Mouse (Mus musculus) heart, embryonic 16.5 days (tissue): ENCODE results near the gene Mn1. TPM values are rescaled to one million over a fixed set of nuclear protein-coding genes. Genes with fewer than 3 reads are reported as not detected.

ENCODE experiments used
- ATAC-seq: fragments of 200-750 bp; cut with Nextera tagmentation; replicated peaks from 2 replicates; pipeline ENCODE4 v1.8.0; 2017; ENCODE audit warnings: moderate number of reproducible peaks; ENCODE audit not compliant: insufficient read depth, low FRiP score; ENCODE audit errors: extremely low read depth
- H3K27ac ChIP-seq: fragments of 300-500 bp; sonication (generic); 2 replicates; pipeline ENCODE4 v1.5.1; 2014; ENCODE audit warnings: mild to moderate bottlenecking, low read length, control low read depth, moderate library complexity
- H3K27me3 ChIP-seq: fragments of 300-500 bp; sonication (generic); 2 replicates; pipeline ENCODE4 v1.6.1; 2014; ENCODE audit warnings: low read length, mixed read lengths; ENCODE audit not compliant: control insufficient read depth, insufficient read depth
- H3K36me3 ChIP-seq: fragments of 300-500 bp; sonication (generic); 2 replicates; pipeline ENCODE4 v1.6.1; 2014; ENCODE audit not compliant: control insufficient read depth, insufficient read depth
- H3K4me1 ChIP-seq: fragments of 300-500 bp; sonication (generic); 2 replicates; pipeline ENCODE4 v1.6.1; 2014; ENCODE audit warnings: low read length, mixed read lengths; ENCODE audit not compliant: control insufficient read depth, insufficient read depth
- H3K4me2 ChIP-seq: fragments of 300-500 bp; sonication (generic); 2 replicates; pipeline ENCODE4 v1.6.1; 2014; ENCODE audit warnings: low read depth, mild to moderate bottlenecking, control low read depth, low read length
- H3K4me3 ChIP-seq: fragments of 300-500 bp; sonication (generic); 2 replicates; pipeline ENCODE4 v1.5.1; 2014; ENCODE audit warnings: mild to moderate bottlenecking, control low read depth, low read length
- H3K9ac ChIP-seq: fragments of 300-500 bp; sonication (generic); 2 replicates; pipeline ENCODE4 v1.6.1; 2014; ENCODE audit warnings: low read length, control low read depth
- H3K9me3 ChIP-seq: fragments of 300-500 bp; sonication (generic); replicated peaks from 2 replicates; pipeline ENCODE4 v1.6.1; 2016; ENCODE audit warnings: low read length; ENCODE audit not compliant: control insufficient read depth
- WGBS: fragments of 180-500 bp; shearing (Covaris S2); extraction: QIAGEN DNeasy Blood & Tissue Kit; methylation state at CpG from one replicate; pipeline ENCODE4 v1.1.7; 2014; 5-methylcytosine and 5-hydroxymethylcytosine counted together
- polyA plus RNA-seq: library from polyadenylated mRNA; unstranded; fragments of >200 nt; fragmentation: Nextera tagmentation; extraction: Ambion mirVana; gene quantifications from 2 replicates; pipeline ENCODE4 v1.2.1, GENCODE M21; 2015

Mn1 gene
- polyA plus RNA-seq, 1 experiment from 2014 or later: 5.4 TPM

DNA sequence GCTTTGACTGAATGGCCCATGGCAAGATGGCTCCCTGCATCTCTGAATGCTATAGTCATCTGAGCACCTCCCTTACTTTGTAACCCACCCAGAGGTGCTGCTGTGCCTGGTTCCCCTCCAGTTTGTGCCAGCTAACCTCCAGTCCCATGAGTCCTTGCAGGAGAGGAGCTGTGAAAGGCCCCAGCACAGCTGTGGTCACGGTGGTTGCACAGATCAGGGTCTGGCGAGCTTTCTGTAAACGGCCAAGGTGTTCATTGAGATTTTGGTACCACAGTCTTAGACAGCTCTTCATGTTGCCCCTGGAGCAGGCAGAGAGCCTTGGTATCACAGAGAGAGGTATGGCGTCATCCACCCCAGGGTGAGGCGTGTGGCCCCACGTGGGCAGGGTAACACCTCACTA is 25.7 kb upstream of the Mn1 start:
- Histone ChIP-seq H3K4me3 (no peak overlapping the region), H3K27me3 (no peaks in the 10 kb centered on the region), H3K9me3 (no peaks in the 10 kb centered on the region), H3K36me3 (peaks cover 18% of the 10 kb centered on the region), H3K4me2 (no peak overlapping the region), H3K9ac (no peak overlapping the region), H3K4me1 (peaks cover 28% of the 10 kb centered on the region), H3K27ac (no peak overlapping the region)
- no peak for ATAC-seq
- WGBS: 78% methylated on average over 6 of the region's 6 CpGs

DNA sequence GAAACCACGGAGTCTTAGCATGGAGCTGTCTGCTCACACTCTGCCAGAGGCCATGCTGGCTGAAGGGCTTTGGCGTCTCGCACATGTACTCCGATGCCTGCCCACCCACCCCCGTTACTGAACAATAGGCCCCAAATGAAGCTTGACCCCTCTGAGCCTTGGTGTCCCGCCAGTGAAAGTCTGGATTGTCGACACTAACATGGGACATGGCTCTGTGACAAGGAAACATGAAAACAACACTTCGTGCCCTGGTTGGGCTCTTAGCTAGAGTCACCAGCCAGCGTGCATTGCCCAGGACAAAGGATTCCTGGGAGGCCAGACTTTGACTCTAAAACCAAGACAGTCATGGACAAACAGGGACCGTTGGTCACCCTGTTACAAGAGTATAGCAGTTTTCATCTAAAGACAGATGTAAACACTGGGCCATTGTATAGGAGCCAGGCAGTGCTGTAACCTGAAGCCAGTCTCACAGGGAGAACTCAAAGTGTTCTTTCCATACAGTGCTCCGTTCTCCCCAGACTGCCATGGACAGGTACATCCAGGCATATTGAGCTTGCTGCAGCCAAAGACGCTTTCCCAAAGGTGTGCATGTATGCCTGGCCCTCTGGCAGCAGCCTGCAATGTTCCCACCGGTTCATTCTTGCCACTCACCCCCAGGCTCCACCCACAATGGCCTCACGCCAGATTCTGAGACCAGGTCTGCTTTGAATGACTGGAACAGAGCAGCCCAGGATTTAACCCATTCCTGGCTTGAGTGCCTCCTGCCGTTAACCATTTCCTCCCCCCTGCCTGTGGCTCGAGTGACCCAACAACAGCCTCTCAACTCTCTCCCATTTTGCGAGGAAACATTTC is 23.6 kb upstream of the Mn1 start:
- H3K4me1 ChIP-seq: peaks cover 32% of the 10 kb centered on the region
- 16% methylated on average over 17 of the region's 17 CpGs for WGBS
- H3K9me3 ChIP-seq: no peaks in the 10 kb centered on the region
- H3K9ac ChIP-seq: no peak overlapping the region
- peak overlapping the region; percentile 50 for H3K4me2 ChIP-seq
- peak overlapping the region; percentile 0; the same call in 1 of the 2 replicates for H3K4me3 ChIP-seq
- H3K27me3 ChIP-seq: peaks cover 5% of the 10 kb centered on the region; the same call in 1 of the 2 replicates
- peak; percentile 80 for ATAC-seq
- H3K36me3 ChIP-seq: no peaks in the 10 kb centered on the region
- peak overlapping the region; percentile 28; the same call in 1 of the 2 replicates for H3K27ac ChIP-seq

DNA sequence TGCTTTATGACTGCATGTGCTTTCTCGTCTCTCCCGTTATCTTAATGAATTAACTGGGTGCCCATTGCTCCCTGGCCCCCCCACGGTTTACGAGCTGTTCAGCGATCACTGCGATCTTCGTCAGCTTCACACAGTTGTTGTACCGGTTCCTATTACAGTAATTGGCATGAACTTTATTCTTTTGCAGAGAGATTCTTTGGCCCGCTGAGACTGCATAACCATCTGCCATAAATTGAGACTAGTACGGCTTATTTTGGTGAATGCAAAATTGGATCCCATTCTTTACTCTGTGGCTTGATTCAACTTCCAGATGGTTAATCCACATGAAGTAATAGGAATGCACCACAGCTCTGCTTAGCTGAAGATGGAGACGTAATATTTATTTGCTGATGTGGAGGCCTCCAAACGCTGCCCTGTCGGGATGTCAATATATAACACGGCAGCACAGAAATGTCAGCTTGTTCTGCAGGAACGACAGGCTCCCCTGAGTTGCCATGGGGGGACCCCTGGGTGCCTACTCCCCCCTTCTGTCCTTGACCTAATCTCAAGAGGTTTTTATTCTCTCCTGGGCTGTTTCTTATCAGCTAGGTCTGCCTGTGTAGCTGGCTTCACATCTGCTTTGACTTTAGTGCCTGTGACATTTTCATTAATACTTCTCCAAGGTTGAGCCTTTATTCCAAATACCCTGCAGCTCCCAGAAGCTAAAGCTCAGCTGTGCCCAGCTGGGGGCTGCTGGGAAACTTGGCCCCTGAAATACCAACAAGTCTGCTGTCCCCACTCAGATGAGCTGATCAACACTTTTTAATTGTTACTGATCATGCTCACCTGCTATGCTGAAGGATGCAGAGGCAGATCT is 22.7 kb upstream of the Mn1 start:
- 22% methylated on average over 15 of the region's 15 CpGs for WGBS
- Histone ChIP-seq H3K27ac (no peak overlapping the region), H3K36me3 (no peaks in the 10 kb centered on the region), H3K4me3 (peak overlapping the region; percentile 0; the same call in 1 of the 2 replicates), H3K4me1 (peaks cover 32% of the 10 kb centered on the region), H3K9me3 (no peaks in the 10 kb centered on the region), H3K9ac (no peak overlapping the region), H3K4me2 (peak overlapping the region; percentile 50), H3K27me3 (peaks cover 5% of the 10 kb centered on the region; the same call in 1 of the 2 replicates)
- no peak for ATAC-seq

DNA sequence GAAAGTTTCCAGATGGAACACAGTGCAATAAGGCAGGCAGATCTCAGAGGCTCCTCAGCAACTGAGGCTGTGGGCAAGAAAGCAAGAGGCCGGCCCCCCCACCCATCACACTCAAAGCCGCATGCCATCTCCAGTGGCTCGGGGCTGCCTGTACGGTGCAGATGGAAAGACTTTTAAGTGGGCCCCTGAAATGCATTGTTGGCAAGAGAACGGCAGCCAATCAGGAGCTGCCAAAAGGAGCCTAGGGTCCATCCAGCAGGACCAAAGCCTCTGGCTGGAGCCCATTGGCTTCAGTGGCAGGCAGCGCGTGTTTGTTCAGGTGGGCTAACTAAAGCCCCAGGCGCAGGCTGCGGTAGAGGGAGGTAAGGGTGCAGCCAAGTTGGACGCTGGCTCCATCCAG is 21.4 kb upstream of the Mn1 start:
- no peak overlapping the region for H3K9ac ChIP-seq
- H3K9me3 ChIP-seq: no peaks in the 10 kb centered on the region
- no peaks in the 10 kb centered on the region for H3K36me3 ChIP-seq
- no peak for ATAC-seq
- peaks cover 31% of the 10 kb centered on the region for H3K4me1 ChIP-seq
- no peak overlapping the region for H3K4me3 ChIP-seq
- WGBS: 46% methylated on average over 10 of the region's 10 CpGs
- H3K4me2 ChIP-seq: no peak overlapping the region
- H3K27me3 ChIP-seq: peaks cover 5% of the 10 kb centered on the region; the same call in 1 of the 2 replicates
- H3K27ac ChIP-seq: no peak overlapping the region

DNA sequence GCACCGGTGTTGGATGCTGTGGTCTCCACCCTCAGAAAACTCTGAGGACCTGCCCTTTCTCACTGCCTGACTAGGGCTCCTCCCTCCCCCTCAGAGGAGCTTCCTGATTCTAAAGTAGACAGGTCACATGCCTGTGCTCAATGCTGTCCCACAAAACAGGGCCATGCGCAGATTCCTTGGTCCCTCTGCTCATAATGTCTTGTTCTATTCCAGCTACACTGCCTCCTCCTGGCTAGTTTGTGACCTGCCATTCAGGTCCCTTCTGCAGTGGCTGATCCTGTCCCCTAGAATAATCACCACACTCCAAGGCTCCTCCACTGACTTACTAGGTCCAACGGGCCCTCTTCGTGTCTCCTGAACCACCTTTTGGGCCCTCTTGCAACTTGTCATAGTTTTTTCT is 21.0 kb upstream of the Mn1 start:
- 67% methylated on average over 4 of the region's 4 CpGs for WGBS
- H3K36me3 ChIP-seq: no peaks in the 10 kb centered on the region
- no peaks in the 10 kb centered on the region for H3K9me3 ChIP-seq
- no peak overlapping the region for H3K27ac ChIP-seq
- ATAC-seq: no peak
- no peak overlapping the region for H3K9ac ChIP-seq
- H3K4me2 ChIP-seq: no peak overlapping the region
- H3K27me3 ChIP-seq: peaks cover 5% of the 10 kb centered on the region; the same call in 1 of the 2 replicates
- H3K4me3 ChIP-seq: no peak overlapping the region
- peaks cover 27% of the 10 kb centered on the region for H3K4me1 ChIP-seq

DNA sequence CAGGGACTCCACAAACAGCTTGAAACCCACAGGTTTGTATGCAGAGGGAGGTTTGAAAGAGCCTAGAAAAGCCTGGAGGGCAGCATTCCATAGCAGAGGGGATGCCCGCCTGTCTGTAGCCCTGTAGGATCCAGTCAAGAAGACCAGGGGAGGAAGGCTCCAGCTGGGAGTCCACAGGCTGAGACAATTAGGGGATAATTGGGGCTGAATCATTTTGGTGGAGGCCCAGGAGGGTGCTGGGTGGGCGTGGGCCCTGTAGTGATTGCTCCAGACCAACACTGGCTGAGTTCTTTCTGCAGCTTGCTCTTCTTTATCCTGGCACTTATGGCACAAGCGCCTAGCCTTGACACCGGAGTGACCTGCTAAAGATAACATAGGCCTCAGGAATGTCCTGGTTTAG is 18.7 kb upstream of the Mn1 start:
- Histone ChIP-seq H3K9me3 (no peaks in the 10 kb centered on the region), H3K4me1 (peaks cover 21% of the 10 kb centered on the region), H3K36me3 (no peaks in the 10 kb centered on the region), H3K9ac (no peak overlapping the region), H3K27me3 (peaks cover 5% of the 10 kb centered on the region; the same call in 1 of the 2 replicates), H3K4me2 (no peak overlapping the region), H3K4me3 (no peak overlapping the region), H3K27ac (no peak overlapping the region)
- ATAC-seq: no peak
- WGBS: 52% methylated on average over 4 of the region's 4 CpGs

DNA sequence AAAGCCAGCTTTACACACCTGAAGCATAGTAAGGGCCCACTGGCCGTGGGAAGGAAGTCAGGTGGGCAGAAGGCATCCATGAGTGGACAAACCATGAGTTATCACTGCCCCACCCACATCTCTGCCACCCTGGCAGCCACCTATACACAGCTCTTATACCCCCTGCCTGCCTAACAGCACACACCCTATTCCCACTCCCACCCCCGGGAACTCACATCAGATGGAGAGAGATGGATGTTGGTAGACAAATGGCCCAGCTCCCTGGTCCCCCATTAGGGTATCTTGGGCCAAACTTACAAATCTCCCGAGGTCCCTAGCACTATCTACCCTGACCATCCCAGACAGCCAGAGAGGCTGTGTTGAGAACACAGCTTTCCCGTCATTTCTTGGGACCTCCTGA is 17.9 kb upstream of the Mn1 start:
- no peak for ATAC-seq

DNA sequence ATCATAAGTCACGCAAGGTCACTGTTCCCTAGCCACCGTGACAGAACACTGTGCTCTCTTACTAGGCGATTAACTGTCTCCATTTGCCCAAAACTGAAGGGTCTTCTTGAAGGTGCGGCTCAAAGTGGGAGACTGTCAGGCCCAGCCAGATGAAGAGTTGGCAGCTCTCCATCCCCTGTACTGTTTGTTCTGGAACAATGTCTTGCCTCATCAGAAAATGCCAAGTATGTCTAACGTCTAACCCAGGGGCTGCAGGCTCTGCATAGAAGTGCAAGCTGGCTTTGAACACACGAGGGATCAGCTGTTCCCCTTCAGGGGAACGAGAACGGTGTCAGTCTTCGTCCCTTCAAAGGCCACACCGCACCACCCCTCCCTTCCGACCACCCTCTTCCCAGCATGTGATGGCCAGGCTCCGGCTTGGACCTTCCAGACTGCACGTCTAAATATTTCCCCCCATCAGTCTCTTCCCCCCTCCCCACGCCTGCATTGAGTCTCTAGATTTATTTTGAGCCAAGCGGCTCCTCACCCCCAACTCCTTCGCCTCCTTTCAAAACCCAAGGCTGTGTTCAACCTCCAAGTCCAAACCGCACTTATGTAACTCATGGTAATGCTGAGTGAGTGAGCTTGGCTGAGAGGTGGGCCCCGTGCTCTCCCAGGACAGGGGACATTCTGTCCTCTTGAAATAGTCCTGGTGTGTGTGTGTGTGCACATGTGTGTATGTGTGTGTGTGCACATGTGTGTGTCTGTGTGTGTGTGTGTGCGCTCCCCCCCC is 15.1 kb upstream of the Mn1 start:
- 64% methylated on average over 19 of the region's 19 CpGs for WGBS
- Histone ChIP-seq H3K4me1 (peaks cover 3% of the 10 kb centered on the region; the same call in 1 of the 2 replicates), H3K4me2 (no peak overlapping the region), H3K36me3 (no peaks in the 10 kb centered on the region), H3K9ac (no peak overlapping the region), H3K27ac (no peak overlapping the region), H3K9me3 (no peaks in the 10 kb centered on the region), H3K4me3 (no peak overlapping the region), H3K27me3 (peaks cover 5% of the 10 kb centered on the region; the same call in 1 of the 2 replicates)
- ATAC-seq: no peak; the same call in 1 of the 2 replicates

More for the DNA sequence above, 17.9 kb upstream of the Mn1 start:
- no peak overlapping the region for H3K27ac ChIP-seq
- no peak overlapping the region for H3K4me2 ChIP-seq
- no peak overlapping the region for H3K9ac ChIP-seq
- WGBS: 65% methylated on average over 4 of the region's 4 CpGs
- peaks cover 13% of the 10 kb centered on the region for H3K4me1 ChIP-seq
- peaks cover 5% of the 10 kb centered on the region; the same call in 1 of the 2 replicates for H3K27me3 ChIP-seq
- H3K36me3 ChIP-seq: no peaks in the 10 kb centered on the region
- no peak overlapping the region for H3K4me3 ChIP-seq
- no peaks in the 10 kb centered on the region for H3K9me3 ChIP-seq
